Mouse (Mus musculus): Measurements from ENCODE around the gene Mpst.

Gene Mpst

GRCm38 (mm10) chr15:78406293-78406934 lies at the start of gene Mpst:
TSS of gene Mpst (plus strand) at chr15:78406416.
- peak; percentile 91 for DNase-seq (ENCODE audit: low spot score)

- DNase-seq (ENCODE audit: low spot score): no peak
Measured at GRCm38 (mm10) chr15:78365916-78366315, 40.3 kb upstream of the Mpst start.

GRCm38 (mm10) chr15:78366875-78367274 lies 39.3 kb upstream of the Mpst start:
- no peak for DNase-seq (ENCODE audit: low spot score)

- no peak for DNase-seq (ENCODE audit: low spot score)
Measured at GRCm38 (mm10) chr15:78367811-78368210, 38.4 kb upstream of the Mpst start.

- peak; percentile 85 for DNase-seq (ENCODE audit: low spot score)
Measured at GRCm38 (mm10) chr15:78368926-78369346, 37.3 kb upstream of the Mpst start.

- DNase-seq (ENCODE audit: low spot score): no peak
Measured at GRCm38 (mm10) chr15:78369641-78370040, 36.6 kb upstream of the Mpst start.

GRCm38 (mm10) chr15:78372796-78373195 lies 33.4 kb upstream of the Mpst start:
- DNase-seq (ENCODE audit: low spot score): no peak

- DNase-seq (ENCODE audit: low spot score): no peak
Measured at GRCm38 (mm10) chr15:78374204-78374603, 32.0 kb upstream of the Mpst start.

GRCm38 (mm10) chr15:78377859-78378258 lies 28.4 kb upstream of the Mpst start:
- no peak for DNase-seq (ENCODE audit: low spot score)

GRCm38 (mm10) chr15:78378556-78378955 lies 27.7 kb upstream of the Mpst start:
- DNase-seq (ENCODE audit: low spot score): no peak

GRCm38 (mm10) chr15:78380208-78380607 lies 26.0 kb upstream of the Mpst start:
- no peak for DNase-seq (ENCODE audit: low spot score)

GRCm38 (mm10) chr15:78380741-78381140 lies 25.5 kb upstream of the Mpst start:
- DNase-seq (ENCODE audit: low spot score): no peak

- no peak for DNase-seq (ENCODE audit: low spot score)
Measured at GRCm38 (mm10) chr15:78382115-78382514, 24.1 kb upstream of the Mpst start.

- peak; percentile 69 for DNase-seq (ENCODE audit: low spot score)
Measured at GRCm38 (mm10) chr15:78383450-78384219, 22.6 kb upstream of the Mpst start.

GRCm38 (mm10) chr15:78384220-78385116 lies 21.7 kb upstream of the Mpst start:
- peak; percentile 79 for DNase-seq (ENCODE audit: low spot score)

GRCm38 (mm10) chr15:78385564-78385963 lies 20.7 kb upstream of the Mpst start:
- no peak for DNase-seq (ENCODE audit: low spot score)

GRCm38 (mm10) chr15:78390855-78391254 lies 15.4 kb upstream of the Mpst start:
- no peak for DNase-seq (ENCODE audit: low spot score)

- no peak for DNase-seq (ENCODE audit: low spot score)
Measured at GRCm38 (mm10) chr15:78395478-78395962, 10.7 kb upstream of the Mpst start, which contains the start of gene Tex33. TSS of gene Tex33 (minus strand) at chr15:78395912.

GRCm38 (mm10) chr15:78401345-78401744 lies 4.9 kb upstream of the Mpst start:
- no peak for DNase-seq (ENCODE audit: low spot score)

- no peak for DNase-seq (ENCODE audit: low spot score)
Measured at GRCm38 (mm10) chr15:78401921-78402320, 4.3 kb upstream of the Mpst start.

GRCm38 (mm10) chr15:78402423-78402822 lies 3.8 kb upstream of the Mpst start:
- no peak for DNase-seq (ENCODE audit: low spot score)

GRCm38 (mm10) chr15:78403301-78403741 lies 2.9 kb upstream of the Mpst start:
- peak; percentile 90 for DNase-seq (ENCODE audit: low spot score)

Measured in yolk sac, embryonic 10.5 days (tissue).